Mouse (Mus musculus): ENCODE measurements at regions not wholly inside any gene's neighbourhood (a gene's known extent, or its start where the extent isn't known, plus 50 kb on each side); places are given as distances from the start of the nearest gene placed in this dataset.
A peak's percentile ranks its signal among the peaks of the same experiment; 100 is the strongest.

- DNase-seq (ENCODE audit: low spot score) (no peak), ATAC-seq (ENCODE audit: insufficient read depth, low read depth) (no peak)
- no peak overlapping the region for H3K9ac ChIP-seq (replicated peaks; ENCODE audit: low read depth, low read length)
- H3K4me3 ChIP-seq (ENCODE audit: low read depth, low read length) = 0 out of 2 replicates have a peak overlapping the region, but pooled peaks have one; percentile 4
- H3K27me3 ChIP-seq (ENCODE audit: control insufficient read depth, insufficient read depth, low read length) = no peaks in the 10 kb centered on the region
- peaks cover 5% of the 10 kb centered on the region; the same call in 1 of the 2 replicates for H3K4me1 ChIP-seq (ENCODE audit: control insufficient read depth, insufficient read depth)
- H3K4me2 ChIP-seq (ENCODE audit: low read depth, low read length) = peak overlapping the region; percentile 39
- H3K27ac ChIP-seq (ENCODE audit: low read depth) = no peak overlapping the region
- 3% methylated on average over 6 of the region's 6 CpGs for WGBS
- H3K9me3 ChIP-seq (replicated peaks; ENCODE audit: control insufficient read depth, low read length) = no peaks in the 10 kb centered on the region
- no peak for TF ChIP-seq EP300 (IDR thresholded peaks at IDR 0.05; ENCODE audit: low read depth)
- no peak for TF ChIP-seq CTCF (IDR thresholded peaks at IDR 0.05; ENCODE audit: low read depth)
- H3K36me3 ChIP-seq (replicated peaks; ENCODE audit: control insufficient read depth, insufficient read depth, low read length) = no peaks in the 10 kb centered on the region
Measured at GRCm38 (mm10) chr2:109578870-109579310, 95.6 kb upstream of the Bdnf start.

GRCm38 (mm10) chr2:109618341-109619058, 56.0 kb upstream of the Bdnf start:
- TF ChIP-seq CTCF (IDR thresholded peaks at IDR 0.05; ENCODE audit: low read depth) (no peak), EP300 (IDR thresholded peaks at IDR 0.05; ENCODE audit: low read depth) (no peak)
- Histone ChIP-seq H3K9me3 (replicated peaks; ENCODE audit: control insufficient read depth, low read length) (no peaks in the 10 kb centered on the region), H3K27me3 (ENCODE audit: control insufficient read depth, insufficient read depth, low read length) (no peaks in the 10 kb centered on the region), H3K9ac (replicated peaks; ENCODE audit: low read depth, low read length) (no peak overlapping the region), H3K4me3 (ENCODE audit: low read depth, low read length) (no peak overlapping the region), H3K27ac (ENCODE audit: low read depth) (no peak overlapping the region), H3K4me2 (ENCODE audit: low read depth, low read length) (no peak overlapping the region), H3K36me3 (replicated peaks; ENCODE audit: control insufficient read depth, insufficient read depth, low read length) (no peaks in the 10 kb centered on the region), H3K4me1 (ENCODE audit: control insufficient read depth, insufficient read depth) (no peaks in the 10 kb centered on the region)
- DNase-seq (ENCODE audit: low spot score) = no peak
- WGBS = 77% methylated on average over 9 of the region's 9 CpGs
- ATAC-seq (ENCODE audit: insufficient read depth, low read depth) = no peak

GRCm38 (mm10) chr2:109619676-109620075, 54.8 kb upstream of the Bdnf start:
- Histone ChIP-seq H3K27ac (ENCODE audit: low read depth) (no peak overlapping the region), H3K4me2 (ENCODE audit: low read depth, low read length) (no peak overlapping the region), H3K9me3 (replicated peaks; ENCODE audit: control insufficient read depth, low read length) (no peaks in the 10 kb centered on the region), H3K36me3 (replicated peaks; ENCODE audit: control insufficient read depth, insufficient read depth, low read length) (no peaks in the 10 kb centered on the region), H3K4me1 (ENCODE audit: control insufficient read depth, insufficient read depth) (no peaks in the 10 kb centered on the region), H3K27me3 (ENCODE audit: control insufficient read depth, insufficient read depth, low read length) (no peaks in the 10 kb centered on the region), H3K9ac (replicated peaks; ENCODE audit: low read depth, low read length) (no peak overlapping the region), H3K4me3 (ENCODE audit: low read depth, low read length) (no peak overlapping the region)
- TF ChIP-seq CTCF (IDR thresholded peaks at IDR 0.05; ENCODE audit: low read depth) (no peak), EP300 (IDR thresholded peaks at IDR 0.05; ENCODE audit: low read depth) (no peak)
- 76% methylated on average over 6 of the region's 6 CpGs for WGBS
- DNase-seq (ENCODE audit: low spot score) (no peak), ATAC-seq (ENCODE audit: insufficient read depth, low read depth) (no peak)

GRCm38 (mm10) chr2:109621595-109621994, 52.9 kb upstream of the Bdnf start:
- H3K4me3 ChIP-seq (ENCODE audit: low read depth, low read length) = no peak overlapping the region
- H3K4me2 ChIP-seq (ENCODE audit: low read depth, low read length) = no peak overlapping the region
- no peaks in the 10 kb centered on the region for H3K36me3 ChIP-seq (replicated peaks; ENCODE audit: control insufficient read depth, insufficient read depth, low read length)
- no peak overlapping the region for H3K9ac ChIP-seq (replicated peaks; ENCODE audit: low read depth, low read length)
- ATAC-seq (ENCODE audit: insufficient read depth, low read depth) (no peak), DNase-seq (ENCODE audit: low spot score) (no peak)
- H3K4me1 ChIP-seq (ENCODE audit: control insufficient read depth, insufficient read depth) = no peaks in the 10 kb centered on the region
- H3K27ac ChIP-seq (ENCODE audit: low read depth) = no peak overlapping the region
- H3K27me3 ChIP-seq (ENCODE audit: control insufficient read depth, insufficient read depth, low read length) = no peaks in the 10 kb centered on the region
- H3K9me3 ChIP-seq (replicated peaks; ENCODE audit: control insufficient read depth, low read length) = no peaks in the 10 kb centered on the region
- 66% methylated on average over 9 of the region's 9 CpGs for WGBS
- TF ChIP-seq CTCF (IDR thresholded peaks at IDR 0.05; ENCODE audit: low read depth) (no peak), EP300 (IDR thresholded peaks at IDR 0.05; ENCODE audit: low read depth) (no peak)
